Mouse (Mus musculus): ENCODE measurements around the gene Atp2b4.
"Not testable (repeated sequence)": the region's sequence is repeated elsewhere in the genome, so short reads cannot be mapped to it uniquely, and the experiment has no call there.

The Atp2b4 gene

GRCm38 (mm10) chr1:133694301-133694700, 106.5 kb downstream of the Atp2b4 start:
- no peak for DNase-seq (ENCODE audit: low spot score)

- DNase-seq (ENCODE audit: low spot score), result no peak
These were observed 107.2 kb downstream of the Atp2b4 start for GRCm38 (mm10) chr1:133693536-133694114.

- DNase-seq (ENCODE audit: low spot score), result no peak
These were observed 108.6 kb downstream of the Atp2b4 start for GRCm38 (mm10) chr1:133692195-133692594.

- DNase-seq (ENCODE audit: low spot score), result no peak
These were observed 109.8 kb downstream of the Atp2b4 start for GRCm38 (mm10) chr1:133691046-133691445.

- no peak for DNase-seq (ENCODE audit: low spot score)
These were observed 110.9 kb downstream of the Atp2b4 start, which contains the start of gene Lax1 for GRCm38 (mm10) chr1:133689897-133690296. Gene Lax1, minus strand, starts transcription at chr1:133690108.

- no peak for DNase-seq (ENCODE audit: low spot score)
These were observed 112.5 kb downstream of the Atp2b4 start for GRCm38 (mm10) chr1:133688301-133688700.

GRCm38 (mm10) chr1:133685749-133686519, 114.9 kb downstream of the Atp2b4 start:
- DNase-seq (ENCODE audit: low spot score), result peak; percentile 30

GRCm38 (mm10) chr1:133671801-133672200, 129.0 kb downstream of the Atp2b4 start:
- no peak for DNase-seq (ENCODE audit: low spot score)

GRCm38 (mm10) chr1:133671266-133671665, 129.6 kb downstream of the Atp2b4 start:
- DNase-seq (ENCODE audit: low spot score), result no peak

GRCm38 (mm10) chr1:133670776-133671175, 130.1 kb downstream of the Atp2b4 start:
- DNase-seq (ENCODE audit: low spot score), result no peak

GRCm38 (mm10) chr1:133670190-133670589, 130.7 kb downstream of the Atp2b4 start:
- no peak for DNase-seq (ENCODE audit: low spot score)

GRCm38 (mm10) chr1:133668618-133669017, 132.2 kb downstream of the Atp2b4 start:
- DNase-seq (ENCODE audit: low spot score), result no peak

GRCm38 (mm10) chr1:133667721-133668120, 133.1 kb downstream of the Atp2b4 start:
- DNase-seq (ENCODE audit: low spot score), result no peak

GRCm38 (mm10) chr1:133665713-133666112, 135.1 kb downstream of the Atp2b4 start:
- not testable (repeated sequence) for DNase-seq (ENCODE audit: low spot score)

GRCm38 (mm10) chr1:133664203-133664970, 136.5 kb downstream of the Atp2b4 start:
- DNase-seq (ENCODE audit: low spot score), result no peak

GRCm38 (mm10) chr1:133663427-133663826, 137.4 kb downstream of the Atp2b4 start:
- DNase-seq (ENCODE audit: low spot score), result no peak

GRCm38 (mm10) chr1:133662941-133663340, 137.9 kb downstream of the Atp2b4 start:
- no peak for DNase-seq (ENCODE audit: low spot score)

GRCm38 (mm10) chr1:133661203-133661933, 139.5 kb downstream of the Atp2b4 start, which contains the start of gene Gm38394:
Gene Gm38394, minus strand, starts transcription at chr1:133661318.
- DNase-seq (ENCODE audit: low spot score), result peak; percentile 97

- peak; percentile 74 for DNase-seq (ENCODE audit: low spot score)
These were observed 140.2 kb downstream of the Atp2b4 start, which contains the start of gene Zbed6 for GRCm38 (mm10) chr1:133660466-133661202. Gene Zbed6, minus strand, starts transcription at chr1:133660885.

GRCm38 (mm10) chr1:133658878-133659277, 142.0 kb downstream of the Atp2b4 start:
- DNase-seq (ENCODE audit: low spot score), result no peak

GRCm38 (mm10) chr1:133656811-133657210, 144.0 kb downstream of the Atp2b4 start:
- no peak for DNase-seq (ENCODE audit: low spot score)
